Mouse (Mus musculus) thymus, adult 2 months (tissue): ENCODE data around the gene Slc39a3.
"Not testable (repeated sequence)": the region's sequence is repeated elsewhere in the genome, so short reads cannot be mapped to it uniquely, and the experiment has no call there.

Source experiments
- CTCF ChIP-seq: fragments of 200-500 bp; IDR thresholded peaks from 2 replicates; pipeline ENCODE4 v1.5.1; 2012; ENCODE audit warnings: mild to moderate bottlenecking, control low read depth, low read length, moderate library complexity, borderline replicate concordance; ENCODE audit not compliant: control insufficient read depth, poor library complexity, insufficient read depth; ENCODE audit errors: extremely low read depth
- POLR2A ChIP-seq: fragments of 200-500 bp; IDR thresholded peaks from 2 replicates; pipeline ENCODE4 v1.6.1; 2012; ENCODE audit warnings: mild to moderate bottlenecking, low read length, control low read depth, moderate library complexity; ENCODE audit not compliant: control insufficient read depth, poor library complexity, insufficient read depth; ENCODE audit errors: extremely low read depth

DNA sequence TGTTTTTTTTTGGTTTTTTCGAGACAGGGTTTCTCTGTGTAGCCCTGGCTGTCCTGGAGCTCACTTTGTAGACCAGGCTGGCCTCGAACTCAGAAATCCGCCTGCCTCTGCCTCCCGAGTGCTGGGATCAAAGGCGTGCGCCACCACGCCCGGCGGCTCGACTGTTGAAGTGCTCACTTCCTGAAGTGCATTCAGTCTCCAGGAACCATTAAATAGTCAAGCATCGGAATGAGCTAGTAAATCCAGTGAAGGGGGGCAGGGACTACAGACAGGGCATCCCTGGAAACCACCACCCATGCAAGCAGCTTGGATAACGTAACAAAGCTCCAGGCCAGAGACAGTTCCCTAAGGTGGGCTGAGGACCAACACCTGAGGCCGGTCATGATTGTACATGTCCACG, 8.0 kb upstream of the Slc39a3 start:
- not testable (repeated sequence) for TF ChIP-seq CTCF, POLR2A
